Mouse (Mus musculus) embryonic stem cell, embryonic (primary cell): ENCODE measurements around the gene Sly.
"Not testable (repeated sequence)": the region's sequence is repeated elsewhere in the genome, so short reads cannot be mapped to it uniquely, and the experiment has no call there.

Experiments used
- CTCF ChIA-PET, 4 experiments: fragments of 300-600 bp in 2 of 4; fragments of 350-600 bp in 2 of 4; sonication (Branson Sonifier 250); formaldehyde crosslinking; loops; one replicate each; lab custom pipeline; 2022; ENCODE audit warnings: inconsistent platforms in 2 of 4; lab: Charles Lee
- POLR2A ChIA-PET, 4 experiments: fragments of 300-600 bp in 2 of 4; fragments of 350-600 bp in 2 of 4; sonication (Branson Sonifier 250); formaldehyde crosslinking; loops; one replicate each; lab custom pipeline; 2022; ENCODE audit warnings: antibody characterized with exemption in 4 of 4, inconsistent platforms in 1 of 4; lab: Charles Lee

The Sly gene

DNA sequence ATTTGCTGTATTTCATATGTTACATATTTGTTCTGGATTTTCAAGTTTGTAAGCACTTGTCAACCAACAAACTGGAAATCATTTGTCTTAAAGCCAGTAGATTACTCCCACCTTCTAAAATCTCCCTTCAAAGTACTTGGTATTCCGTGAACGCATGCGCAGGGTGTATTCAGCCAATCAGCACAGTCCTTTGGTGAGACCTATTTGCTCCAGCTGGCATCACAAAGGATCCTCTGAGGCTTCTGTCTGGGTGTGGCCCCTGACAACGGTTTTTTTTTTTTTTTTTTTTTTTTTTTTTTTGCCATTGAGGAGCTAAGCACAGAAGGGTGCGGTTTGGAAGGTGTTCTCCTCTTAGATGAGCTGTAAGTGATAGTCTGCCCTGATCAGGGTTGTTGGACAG, at the start of gene Sly:
Sly (plus strand) TSS at position 301 of the 400 bp plus-strand sequence.
- CTCF ChIA-PET, POLR2A ChIA-PET: not testable (repeated sequence)
